Mouse (Mus musculus): ENCODE measurements around the gene Shpk. TPM values are rescaled to one million over a fixed set of nuclear protein-coding genes. Genes with fewer than 3 reads are reported as not detected.

Shpk gene
- polyA plus RNA-seq, 1 experiment from 2014 or later, result 2.7 TPM

GRCm38 (mm10) chr11:73187231-73187630, 12.0 kb upstream of the Shpk start:
- Histone ChIP-seq H3K27me3 (replicated peaks; ENCODE audit: control insufficient read depth, insufficient read depth, low read length) (no peaks in the 10 kb centered on the region), H3K4me3 (ENCODE audit: low read depth, low read length) (no peak overlapping the region), H3K4me1 (replicated peaks; ENCODE audit: control insufficient read depth, insufficient read depth, low read length) (no peaks in the 10 kb centered on the region), H3K27ac (ENCODE audit: low read depth, low read length) (no peak overlapping the region), H3K36me3 (ENCODE audit: control insufficient read depth, insufficient read depth, low read length) (peaks cover 5% of the 10 kb centered on the region; the same call in 1 of the 2 replicates), H3K9me3 (ENCODE audit: control insufficient read depth, low read length) (no peaks in the 10 kb centered on the region), H3K4me2 (no peak overlapping the region), H3K9ac (ENCODE audit: low read depth, low read length) (no peak overlapping the region)
- 80% methylated on average over 6 of the region's 6 CpGs for WGBS
- DNase-seq (ENCODE audit: low spot score), result no peak
- ATAC-seq (replicated peaks; ENCODE audit: low FRiP score), result no peak

GRCm38 (mm10) chr11:73193047-73193446, 6.2 kb upstream of the Shpk start:
- no peak overlapping the region for H3K4me2 ChIP-seq
- DNase-seq (ENCODE audit: low spot score) (no peak), ATAC-seq (replicated peaks; ENCODE audit: low FRiP score) (no peak)
- WGBS, result 57% methylated on average over 6 of the region's 6 CpGs
- H3K27me3 ChIP-seq (replicated peaks; ENCODE audit: control insufficient read depth, insufficient read depth, low read length), result no peaks in the 10 kb centered on the region
- no peak overlapping the region for H3K9ac ChIP-seq (ENCODE audit: low read depth, low read length)
- H3K4me1 ChIP-seq (replicated peaks; ENCODE audit: control insufficient read depth, insufficient read depth, low read length), result no peaks in the 10 kb centered on the region
- no peaks in the 10 kb centered on the region for H3K9me3 ChIP-seq (ENCODE audit: control insufficient read depth, low read length)
- no peaks in the 10 kb centered on the region for H3K36me3 ChIP-seq (ENCODE audit: control insufficient read depth, insufficient read depth, low read length)
- no peak overlapping the region for H3K27ac ChIP-seq (ENCODE audit: low read depth, low read length)
- H3K4me3 ChIP-seq (ENCODE audit: low read depth, low read length), result no peak overlapping the region

GRCm38 (mm10) chr11:73194444-73194843, 4.8 kb upstream of the Shpk start:
- Histone ChIP-seq H3K9ac (ENCODE audit: low read depth, low read length) (no peak overlapping the region), H3K36me3 (ENCODE audit: control insufficient read depth, insufficient read depth, low read length) (no peaks in the 10 kb centered on the region), H3K4me2 (no peak overlapping the region), H3K27me3 (replicated peaks; ENCODE audit: control insufficient read depth, insufficient read depth, low read length) (no peaks in the 10 kb centered on the region), H3K9me3 (ENCODE audit: control insufficient read depth, low read length) (no peaks in the 10 kb centered on the region), H3K27ac (ENCODE audit: low read depth, low read length) (no peak overlapping the region), H3K4me3 (ENCODE audit: low read depth, low read length) (no peak overlapping the region), H3K4me1 (replicated peaks; ENCODE audit: control insufficient read depth, insufficient read depth, low read length) (no peaks in the 10 kb centered on the region)
- ATAC-seq (replicated peaks; ENCODE audit: low FRiP score) (no peak), DNase-seq (ENCODE audit: low spot score) (no peak)
- WGBS, result 76% methylated on average over 2 of the region's 2 CpGs

GRCm38 (mm10) chr11:73198190-73198589, 1.1 kb upstream of the Shpk start:
- no peak overlapping the region for H3K27ac ChIP-seq (ENCODE audit: low read depth, low read length)
- H3K4me1 ChIP-seq (replicated peaks; ENCODE audit: control insufficient read depth, insufficient read depth, low read length), result peaks cover 5% of the 10 kb centered on the region
- H3K27me3 ChIP-seq (replicated peaks; ENCODE audit: control insufficient read depth, insufficient read depth, low read length), result no peaks in the 10 kb centered on the region
- H3K4me3 ChIP-seq (ENCODE audit: low read depth, low read length), result peak overlapping the region; percentile 65
- H3K9me3 ChIP-seq (ENCODE audit: control insufficient read depth, low read length), result no peaks in the 10 kb centered on the region
- 3% methylated on average over 1 of the region's 1 CpGs for WGBS
- ATAC-seq (replicated peaks; ENCODE audit: low FRiP score), result no peak
- no peak for DNase-seq (ENCODE audit: low spot score)
- peak overlapping the region; percentile 95 for H3K4me2 ChIP-seq
- H3K9ac ChIP-seq (ENCODE audit: low read depth, low read length), result peak overlapping the region; percentile 76
- no peaks in the 10 kb centered on the region for H3K36me3 ChIP-seq (ENCODE audit: control insufficient read depth, insufficient read depth, low read length)

GRCm38 (mm10) chr11:73198603-73199229, 544 bp upstream of the Shpk start, which contains the start of gene Ctns:
Ctns (minus strand) TSS chr11:73199042.
- Histone ChIP-seq H3K27me3 (replicated peaks; ENCODE audit: control insufficient read depth, insufficient read depth, low read length) (no peaks in the 10 kb centered on the region), H3K4me3 (ENCODE audit: low read depth, low read length) (peak within 1 kb of the TSS; percentile 65), H3K4me2 (peak within 1 kb of the TSS; percentile 95), H3K36me3 (ENCODE audit: control insufficient read depth, insufficient read depth, low read length) (no peaks in the 10 kb centered on the region), H3K9ac (ENCODE audit: low read depth, low read length) (peak within 1 kb of the TSS; percentile 76), H3K9me3 (ENCODE audit: control insufficient read depth, low read length) (no peaks in the 10 kb centered on the region), H3K27ac (ENCODE audit: low read depth, low read length) (peak within 1 kb of the TSS; percentile 28; the same call in 1 of the 2 replicates), H3K4me1 (replicated peaks; ENCODE audit: control insufficient read depth, insufficient read depth, low read length) (peaks cover 5% of the 10 kb centered on the region)
- no peak for DNase-seq (ENCODE audit: low spot score)
- 2% methylated on average over 22 of the region's 22 CpGs for WGBS
- peak; percentile 94 for ATAC-seq (replicated peaks; ENCODE audit: low FRiP score)

GRCm38 (mm10) chr11:73199879-73200278, 619 bp downstream of the Shpk start:
- no peaks in the 10 kb centered on the region for H3K27me3 ChIP-seq (replicated peaks; ENCODE audit: control insufficient read depth, insufficient read depth, low read length)
- ATAC-seq (replicated peaks; ENCODE audit: low FRiP score) (peak; percentile 17), DNase-seq (ENCODE audit: low spot score) (no peak)
- WGBS, result 2% methylated on average over 12 of the region's 12 CpGs
- H3K9ac ChIP-seq (ENCODE audit: low read depth, low read length), result peak overlapping the region; percentile 76
- H3K36me3 ChIP-seq (ENCODE audit: control insufficient read depth, insufficient read depth, low read length), result no peaks in the 10 kb centered on the region
- peaks cover 5% of the 10 kb centered on the region for H3K4me1 ChIP-seq (replicated peaks; ENCODE audit: control insufficient read depth, insufficient read depth, low read length)
- peak overlapping the region; percentile 3; the same call in 1 of the 2 replicates for H3K27ac ChIP-seq (ENCODE audit: low read depth, low read length)
- peak overlapping the region; percentile 65 for H3K4me3 ChIP-seq (ENCODE audit: low read depth, low read length)
- no peaks in the 10 kb centered on the region for H3K9me3 ChIP-seq (ENCODE audit: control insufficient read depth, low read length)
- peak overlapping the region; percentile 95 for H3K4me2 ChIP-seq

GRCm38 (mm10) chr11:73201021-73201420, 1.8 kb downstream of the Shpk start:
- H3K27ac ChIP-seq (ENCODE audit: low read depth, low read length), result no peak overlapping the region
- H3K27me3 ChIP-seq (replicated peaks; ENCODE audit: control insufficient read depth, insufficient read depth, low read length), result no peaks in the 10 kb centered on the region
- ATAC-seq (replicated peaks; ENCODE audit: low FRiP score), result no peak
- H3K4me1 ChIP-seq (replicated peaks; ENCODE audit: control insufficient read depth, insufficient read depth, low read length), result peaks cover 5% of the 10 kb centered on the region
- H3K4me2 ChIP-seq, result no peak overlapping the region
- WGBS, result 78% methylated on average over 2 of the region's 2 CpGs
- no peak overlapping the region for H3K9ac ChIP-seq (ENCODE audit: low read depth, low read length)
- no peak overlapping the region for H3K4me3 ChIP-seq (ENCODE audit: low read depth, low read length)
- no peaks in the 10 kb centered on the region for H3K9me3 ChIP-seq (ENCODE audit: control insufficient read depth, low read length)
- H3K36me3 ChIP-seq (ENCODE audit: control insufficient read depth, insufficient read depth, low read length), result no peaks in the 10 kb centered on the region
- DNase-seq (ENCODE audit: low spot score), result no peak

- H3K4me1 ChIP-seq (replicated peaks; ENCODE audit: control insufficient read depth, insufficient read depth, low read length), result peaks cover 5% of the 10 kb centered on the region
- no peaks in the 10 kb centered on the region for H3K36me3 ChIP-seq (ENCODE audit: control insufficient read depth, insufficient read depth, low read length)
- DNase-seq (ENCODE audit: low spot score) (no peak), ATAC-seq (replicated peaks; ENCODE audit: low FRiP score) (no peak)
- no peaks in the 10 kb centered on the region for H3K27me3 ChIP-seq (replicated peaks; ENCODE audit: control insufficient read depth, insufficient read depth, low read length)
- H3K9me3 ChIP-seq (ENCODE audit: control insufficient read depth, low read length), result no peaks in the 10 kb centered on the region
- H3K4me2 ChIP-seq, result no peak overlapping the region
- H3K9ac ChIP-seq (ENCODE audit: low read depth, low read length), result no peak overlapping the region
- H3K27ac ChIP-seq (ENCODE audit: low read depth, low read length), result no peak overlapping the region
- WGBS, result 42% methylated on average over 4 of the region's 4 CpGs
- no peak overlapping the region for H3K4me3 ChIP-seq (ENCODE audit: low read depth, low read length)
Measured at GRCm38 (mm10) chr11:73201597-73201996, 2.3 kb downstream of the Shpk start.

- H3K27me3 ChIP-seq (replicated peaks; ENCODE audit: control insufficient read depth, insufficient read depth, low read length), result no peaks in the 10 kb centered on the region
- DNase-seq (ENCODE audit: low spot score) (no peak), ATAC-seq (replicated peaks; ENCODE audit: low FRiP score) (no peak)
- no peaks in the 10 kb centered on the region for H3K36me3 ChIP-seq (ENCODE audit: control insufficient read depth, insufficient read depth, low read length)
- H3K4me2 ChIP-seq, result no peak overlapping the region
- H3K4me1 ChIP-seq (replicated peaks; ENCODE audit: control insufficient read depth, insufficient read depth, low read length), result peaks cover 5% of the 10 kb centered on the region
- no peak overlapping the region for H3K4me3 ChIP-seq (ENCODE audit: low read depth, low read length)
- no peak overlapping the region for H3K27ac ChIP-seq (ENCODE audit: low read depth, low read length)
- no peak overlapping the region; the same call in 1 of the 2 replicates for H3K9ac ChIP-seq (ENCODE audit: low read depth, low read length)
- no peaks in the 10 kb centered on the region for H3K9me3 ChIP-seq (ENCODE audit: control insufficient read depth, low read length)
- 82% methylated on average over 8 of the region's 8 CpGs for WGBS
Measured at GRCm38 (mm10) chr11:73203895-73204294, 4.6 kb downstream of the Shpk start.

Measured in liver, embryonic 11.5 days (tissue).